Mouse (Mus musculus): Measurements from ENCODE around the gene Olfr417. TPM values are rescaled to one million over a fixed set of nuclear protein-coding genes. Genes with fewer than 3 reads are reported as not detected.

Gene Olfr417
- not detected for total RNA-seq (2023)

DNA sequence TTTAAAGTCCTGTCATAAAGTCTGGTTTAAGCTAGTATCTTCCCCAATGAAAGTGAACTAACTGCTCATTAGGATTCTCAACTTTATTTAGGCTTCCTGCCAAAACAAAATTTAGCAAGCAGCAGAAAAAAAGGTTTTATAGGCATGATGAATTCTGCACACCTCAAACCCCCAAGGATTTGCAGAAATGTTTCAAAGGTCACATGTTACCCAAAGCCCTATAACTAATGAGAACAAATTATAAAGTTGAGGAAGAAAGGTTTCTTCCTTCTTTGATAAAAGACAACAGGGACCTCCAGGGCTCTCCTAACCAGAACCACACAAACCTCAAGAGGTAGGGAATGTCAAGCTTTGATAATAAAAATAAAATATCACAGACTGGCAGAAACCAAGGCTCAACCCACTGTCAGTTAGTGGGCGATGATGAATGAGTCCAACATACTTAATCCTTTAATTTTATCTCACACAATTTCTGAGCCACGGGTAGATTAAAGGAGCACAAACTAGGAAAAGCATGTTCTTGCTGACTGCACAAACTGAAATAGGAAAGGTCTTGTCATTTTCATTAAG, at the start of gene Olfr417:
Gene Olfr417 (plus strand): TSS at position 241 of the 570 bp plus-strand sequence.

DNA sequence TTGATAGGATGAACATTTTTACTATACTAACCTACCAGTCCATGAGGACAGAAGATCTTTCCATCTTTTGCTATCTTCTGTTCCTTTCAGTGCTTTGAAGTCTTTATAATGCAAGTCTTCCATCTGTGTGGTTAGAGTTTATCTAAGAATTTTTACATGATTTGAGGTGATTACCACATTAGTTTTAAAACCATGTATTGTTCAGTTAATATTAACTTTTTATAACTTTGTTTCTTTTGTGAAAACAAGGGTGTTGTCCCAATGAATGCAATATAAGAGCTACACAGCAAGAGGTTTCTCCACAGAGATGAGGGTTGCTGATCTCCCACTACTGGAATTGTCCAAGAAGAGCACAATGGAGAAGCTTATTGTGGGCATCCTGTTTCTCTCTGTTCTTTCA, 34.7 kb upstream of the Olfr417 start, which contains the start of gene Mptx1:
Gene Mptx1 (plus strand): TSS at position 301 of the 400 bp plus-strand sequence.

DNA sequence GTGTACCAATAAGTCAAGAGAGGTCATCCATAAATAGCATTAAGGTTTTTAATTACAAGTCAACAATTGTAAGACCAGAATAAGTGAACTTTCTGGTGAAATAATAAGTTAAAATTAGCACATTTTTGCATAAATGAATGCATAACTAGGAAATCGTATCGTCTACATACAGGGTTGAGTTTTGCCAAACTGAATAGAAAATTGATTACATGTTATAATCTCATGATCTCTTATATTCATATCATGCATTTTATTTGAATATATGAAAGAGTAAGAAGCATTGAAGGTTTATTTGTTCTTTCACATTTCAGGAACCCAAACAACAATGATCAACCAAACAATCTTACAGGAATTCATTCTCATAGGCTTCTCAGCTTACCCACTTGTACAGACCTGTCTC, 25.8 kb downstream of the Olfr417 start, which contains the start of gene Olfr248:
Gene Olfr248 (plus strand): TSS at position 301 of the 400 bp plus-strand sequence.

DNA sequence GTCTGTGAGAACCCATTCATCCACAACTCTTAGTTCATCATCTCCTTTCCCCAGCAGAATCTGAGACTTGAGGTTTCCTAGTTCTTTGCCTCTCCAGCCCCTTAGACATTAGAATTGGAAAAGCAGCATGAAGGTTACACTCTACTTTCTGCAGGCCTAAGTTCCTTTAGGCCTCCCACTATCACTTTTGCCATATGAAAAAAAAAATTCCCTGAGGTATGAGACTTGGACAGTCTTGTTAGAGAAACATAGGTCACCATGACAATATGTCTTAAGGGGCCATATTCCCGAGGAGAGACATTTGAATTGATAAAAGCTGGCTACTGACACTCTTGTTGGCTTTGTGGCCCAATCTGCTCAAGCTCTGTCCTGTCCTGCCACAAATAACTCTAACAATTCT, 58.8 kb downstream of the Olfr417 start, which contains the start of gene Olfr414:
Gene Olfr414 (plus strand): TSS at position 301 of the 400 bp plus-strand sequence.

Other genes starting within 250 kb of the Olfr417 start
- not detected for gene Olfr231, start 244.0 kb upstream of the Olfr417 start, total RNA-seq (2023)
- not detected for gene Olfr424, start 233.6 kb upstream of the Olfr417 start, total RNA-seq (2023)
- gene Olfr420, start 209.5 kb upstream of the Olfr417 start, total RNA-seq (2023) = not detected
- gene Spta1, start 192.3 kb upstream of the Olfr417 start, total RNA-seq (2023) = under 1 TPM in 1 of 2 experiments, not detected in 1; 0.13 TPM
- not detected for gene Olfr419, start 113.1 kb upstream of the Olfr417 start, total RNA-seq (2023)
- not detected for gene Mptx1, start 34.6 kb upstream of the Olfr417 start, total RNA-seq (2023)
- not detected for gene Olfr248, start 25.9 kb downstream of the Olfr417 start, total RNA-seq (2023)
- not detected for gene Olfr414, start 58.9 kb downstream of the Olfr417 start, total RNA-seq (2023)
- gene Olfr220, start 77.0 kb downstream of the Olfr417 start, total RNA-seq (2023) = not detected
- gene Fmn2, start 136.7 kb downstream of the Olfr417 start, total RNA-seq (2023) = 1 to 10 TPM; 1.4 to 2.3 TPM